Mouse (Mus musculus): ENCODE data around the gene Tnnc2. TPM values are rescaled to one million over a fixed set of nuclear protein-coding genes. Genes with fewer than 3 reads are reported as not detected.

Tnnc2 gene
- polyA plus RNA-seq, 1 experiment, result not detected

- Histone ChIP-seq H3K4me3 (ENCODE audit: low read depth, low read length) (no peak overlapping the region), H3K4me1 (ENCODE audit: control insufficient read depth, insufficient read depth, insufficient read length, low read length) (peaks cover 10% of the 10 kb centered on the region; the same call in 1 of the 2 replicates), H3K27me3 (ENCODE audit: control insufficient read depth, insufficient read depth, low read length) (no peaks in the 10 kb centered on the region), H3K27ac (ENCODE audit: insufficient read depth, low read depth, low read length) (no peak overlapping the region), H3K36me3 (ENCODE audit: control insufficient read depth, insufficient read depth, low read length) (peaks cover 6% of the 10 kb centered on the region)
- 51% methylated on average over 13 of the region's 13 CpGs for WGBS
- TF ChIP-seq POLR2A (IDR thresholded peaks at IDR 0.05; ENCODE audit: low read depth, low read length) (no peak), CTCF (IDR thresholded peaks at IDR 0.05; ENCODE audit: extremely low read depth, insufficient read length, insufficient replicate concordance, low read depth, low read length) (no peak)
Observed at GRCm38 (mm10) chr2:164744987-164745386, 34.8 kb downstream of the Tnnc2 start.

- H3K27ac ChIP-seq (ENCODE audit: insufficient read depth, low read depth, low read length), result no peak overlapping the region
- peaks cover 12% of the 10 kb centered on the region; the same call in 1 of the 2 replicates for H3K4me1 ChIP-seq (ENCODE audit: control insufficient read depth, insufficient read depth, insufficient read length, low read length)
- H3K36me3 ChIP-seq (ENCODE audit: control insufficient read depth, insufficient read depth, low read length), result no peaks in the 10 kb centered on the region
- TF ChIP-seq POLR2A (IDR thresholded peaks at IDR 0.05; ENCODE audit: low read depth, low read length) (no peak), CTCF (IDR thresholded peaks at IDR 0.05; ENCODE audit: extremely low read depth, insufficient read length, insufficient replicate concordance, low read depth, low read length) (no peak)
- no peaks in the 10 kb centered on the region for H3K27me3 ChIP-seq (ENCODE audit: control insufficient read depth, insufficient read depth, low read length)
- H3K4me3 ChIP-seq (ENCODE audit: low read depth, low read length), result no peak overlapping the region
- 55% methylated on average over 7 of the region's 7 CpGs for WGBS
Observed at GRCm38 (mm10) chr2:164739876-164740275, 39.9 kb downstream of the Tnnc2 start.

GRCm38 (mm10) chr2:164737377-164738090 lies 42.2 kb downstream of the Tnnc2 start:
- no peak for TF ChIP-seq POLR2A (IDR thresholded peaks at IDR 0.05; ENCODE audit: low read depth, low read length)
- no peak for TF ChIP-seq CTCF (IDR thresholded peaks at IDR 0.05; ENCODE audit: extremely low read depth, insufficient read length, insufficient replicate concordance, low read depth, low read length)
- no peak overlapping the region for H3K4me3 ChIP-seq (ENCODE audit: low read depth, low read length)
- H3K4me1 ChIP-seq (ENCODE audit: control insufficient read depth, insufficient read depth, insufficient read length, low read length), result peaks cover 11% of the 10 kb centered on the region; the same call in 1 of the 2 replicates
- H3K36me3 ChIP-seq (ENCODE audit: control insufficient read depth, insufficient read depth, low read length), result no peaks in the 10 kb centered on the region
- H3K27ac ChIP-seq (ENCODE audit: insufficient read depth, low read depth, low read length), result peak overlapping the region; percentile 35; the same call in 1 of the 2 replicates
- H3K27me3 ChIP-seq (ENCODE audit: control insufficient read depth, insufficient read depth, low read length), result no peaks in the 10 kb centered on the region
- 34% methylated on average over 3 of the region's 3 CpGs for WGBS

- WGBS, result 72% methylated on average over 5 of the region's 5 CpGs
- no peak overlapping the region for H3K27ac ChIP-seq (ENCODE audit: insufficient read depth, low read depth, low read length)
Observed at GRCm38 (mm10) chr2:164735446-164735845, 44.3 kb downstream of the Tnnc2 start.

GRCm38 (mm10) chr2:164734839-164735238 lies 44.9 kb downstream of the Tnnc2 start:
- WGBS, result 89% methylated on average over 5 of the region's 5 CpGs

More at GRCm38 (mm10) chr2:164735446-164735845, 44.3 kb downstream of the Tnnc2 start:
- Histone ChIP-seq H3K4me1 (ENCODE audit: control insufficient read depth, insufficient read depth, insufficient read length, low read length) (peaks cover 14% of the 10 kb centered on the region; the same call in 1 of the 2 replicates), H3K36me3 (ENCODE audit: control insufficient read depth, insufficient read depth, low read length) (no peaks in the 10 kb centered on the region), H3K27me3 (ENCODE audit: control insufficient read depth, insufficient read depth, low read length) (no peaks in the 10 kb centered on the region), H3K4me3 (ENCODE audit: low read depth, low read length) (no peak overlapping the region)
- TF ChIP-seq CTCF (IDR thresholded peaks at IDR 0.05; ENCODE audit: extremely low read depth, insufficient read length, insufficient replicate concordance, low read depth, low read length) (no peak), POLR2A (IDR thresholded peaks at IDR 0.05; ENCODE audit: low read depth, low read length) (no peak)

GRCm38 (mm10) chr2:164733259-164733658 lies 46.5 kb downstream of the Tnnc2 start:
- Histone ChIP-seq H3K4me3 (ENCODE audit: low read depth, low read length) (no peak overlapping the region), H3K27ac (ENCODE audit: insufficient read depth, low read depth, low read length) (no peak overlapping the region), H3K36me3 (ENCODE audit: control insufficient read depth, insufficient read depth, low read length) (no peaks in the 10 kb centered on the region), H3K27me3 (ENCODE audit: control insufficient read depth, insufficient read depth, low read length) (no peaks in the 10 kb centered on the region), H3K4me1 (ENCODE audit: control insufficient read depth, insufficient read depth, insufficient read length, low read length) (peaks cover 14% of the 10 kb centered on the region; the same call in 1 of the 2 replicates)
- TF ChIP-seq CTCF (IDR thresholded peaks at IDR 0.05; ENCODE audit: extremely low read depth, insufficient read length, insufficient replicate concordance, low read depth, low read length) (no peak), POLR2A (IDR thresholded peaks at IDR 0.05; ENCODE audit: low read depth, low read length) (no peak)
- WGBS, result 72% methylated on average over 2 of the region's 2 CpGs

More at GRCm38 (mm10) chr2:164734839-164735238, 44.9 kb downstream of the Tnnc2 start:
- Histone ChIP-seq H3K27me3 (ENCODE audit: control insufficient read depth, insufficient read depth, low read length) (no peaks in the 10 kb centered on the region), H3K4me3 (ENCODE audit: low read depth, low read length) (no peak overlapping the region), H3K27ac (ENCODE audit: insufficient read depth, low read depth, low read length) (no peak overlapping the region), H3K4me1 (ENCODE audit: control insufficient read depth, insufficient read depth, insufficient read length, low read length) (peaks cover 14% of the 10 kb centered on the region; the same call in 1 of the 2 replicates), H3K36me3 (ENCODE audit: control insufficient read depth, insufficient read depth, low read length) (no peaks in the 10 kb centered on the region)
- TF ChIP-seq CTCF (IDR thresholded peaks at IDR 0.05; ENCODE audit: extremely low read depth, insufficient read length, insufficient replicate concordance, low read depth, low read length) (no peak), POLR2A (IDR thresholded peaks at IDR 0.05; ENCODE audit: low read depth, low read length) (no peak)

GRCm38 (mm10) chr2:164731719-164732118 lies 48.0 kb downstream of the Tnnc2 start:
- Histone ChIP-seq H3K36me3 (ENCODE audit: control insufficient read depth, insufficient read depth, low read length) (no peaks in the 10 kb centered on the region), H3K4me3 (ENCODE audit: low read depth, low read length) (no peak overlapping the region), H3K27ac (ENCODE audit: insufficient read depth, low read depth, low read length) (peak overlapping the region; percentile 10; the same call in 1 of the 2 replicates), H3K27me3 (ENCODE audit: control insufficient read depth, insufficient read depth, low read length) (no peaks in the 10 kb centered on the region), H3K4me1 (ENCODE audit: control insufficient read depth, insufficient read depth, insufficient read length, low read length) (peaks cover 4% of the 10 kb centered on the region; the same call in 1 of the 2 replicates)
- no peak for TF ChIP-seq CTCF (IDR thresholded peaks at IDR 0.05; ENCODE audit: extremely low read depth, insufficient read length, insufficient replicate concordance, low read depth, low read length)
- WGBS, result 31% methylated on average over 5 of the region's 5 CpGs

Other genes starting within 250 kb of the Tnnc2 start
- gene Wfdc2, start 217.6 kb downstream of the Tnnc2 start, polyA plus RNA-seq (2012; rRNA removed), result 3.2 and 40.1 TPM in 2 replicates
- not detected in 2 replicates for gene Spint3, start 206.5 kb downstream of the Tnnc2 start, polyA plus RNA-seq (2012; rRNA removed)
- not detected in 2 replicates for gene Wfdc6a, start 194.5 kb downstream of the Tnnc2 start, polyA plus RNA-seq (2012; rRNA removed)
- gene Eppin, start 186.4 kb downstream of the Tnnc2 start, polyA plus RNA-seq (2012; rRNA removed), result not detected in 2 replicates
- gene Wfdc6b, start 166.4 kb downstream of the Tnnc2 start, polyA plus RNA-seq (2012; rRNA removed), result not detected in 2 replicates
- gene Wfdc8, start 166.3 kb downstream of the Tnnc2 start, polyA plus RNA-seq (2012; rRNA removed), result 0.05 TPM in 1 of 2 replicates, not detected in the other
- not detected in 2 replicates for gene Wfdc16, start 141.2 kb downstream of the Tnnc2 start, polyA plus RNA-seq (2012; rRNA removed)
- 1.8 TPM in 1 of 2 replicates, not detected in the other for gene Wfdc10, start 123.9 kb downstream of the Tnnc2 start, polyA plus RNA-seq (2012; rRNA removed)
- not detected in 2 replicates for gene Wfdc9, start 123.4 kb downstream of the Tnnc2 start, polyA plus RNA-seq (2012; rRNA removed)
- not detected in 2 replicates for gene Wfdc11, start 105.9 kb downstream of the Tnnc2 start, polyA plus RNA-seq (2012; rRNA removed)
- gene Wfdc13, start 94.9 kb downstream of the Tnnc2 start, polyA plus RNA-seq (2012; rRNA removed), result not detected in 2 replicates
- gene Spint4, start 81.5 kb downstream of the Tnnc2 start, polyA plus RNA-seq (2012; rRNA removed), result not detected in 2 replicates
- gene Spint5, start 64.7 kb downstream of the Tnnc2 start, polyA plus RNA-seq (2012; rRNA removed), result not detected in 2 replicates
- 0.06 and 0.75 TPM in 2 replicates for gene Wfdc3, start 34.0 kb downstream of the Tnnc2 start, polyA plus RNA-seq (2012; rRNA removed)
- gene Dnttip1, start 34.0 kb downstream of the Tnnc2 start, polyA plus RNA-seq (2012; rRNA removed), result 20.9 and 37.8 TPM in 2 replicates
- gene Ube2c, start 10.1 kb downstream of the Tnnc2 start, polyA plus RNA-seq (2012; rRNA removed), result 39.1 and 91.2 TPM in 2 replicates
- 9.7 and 19.2 TPM in 2 replicates for gene Snx21, start 5.9 kb upstream of the Tnnc2 start, polyA plus RNA-seq (2012; rRNA removed)
- gene Acot8, start 24.9 kb upstream of the Tnnc2 start, polyA plus RNA-seq (2012; rRNA removed), result 76.9 and 102 TPM in 2 replicates
- gene Zswim3, start 25.1 kb upstream of the Tnnc2 start, polyA plus RNA-seq (2012; rRNA removed), result 1.7 and 2.6 TPM in 2 replicates
- 4.8 and 8.1 TPM in 2 replicates for gene Zswim1, start 42.7 kb upstream of the Tnnc2 start, polyA plus RNA-seq (2012; rRNA removed)
- not detected in 2 replicates for gene Spata25, start 48.6 kb upstream of the Tnnc2 start, polyA plus RNA-seq (2012; rRNA removed)
- gene Ctsa, start 52.9 kb upstream of the Tnnc2 start, polyA plus RNA-seq (2012; rRNA removed), result 156 and 235 TPM in 2 replicates
- 1.7 and 3.1 TPM in 2 replicates for gene Neurl2, start 53.5 kb upstream of the Tnnc2 start, polyA plus RNA-seq (2012; rRNA removed)
- 20.9 and 34.2 TPM in 2 replicates for gene Pltp, start 77.7 kb upstream of the Tnnc2 start, polyA plus RNA-seq (2012; rRNA removed)
- 22.8 and 30.3 TPM in 2 replicates for gene Pcif1, start 99.3 kb upstream of the Tnnc2 start, polyA plus RNA-seq (2012; rRNA removed)
- gene Zfp335, start 131.8 kb upstream of the Tnnc2 start, polyA plus RNA-seq (2012; rRNA removed), result 19.1 and 34.1 TPM in 2 replicates
- 11.1 and 12.1 TPM in 2 replicates for gene Mmp9, start 160.8 kb upstream of the Tnnc2 start, polyA plus RNA-seq (2012; rRNA removed)
- gene Slc12a5, start 180.8 kb upstream of the Tnnc2 start, polyA plus RNA-seq (2012; rRNA removed), result 0.57 and 0.60 TPM in 2 replicates

Measured in small intestine, adult 2 months (tissue).